Mouse (Mus musculus): ENCODE results near the gene Opcml. TPM values are rescaled to one million over a fixed set of nuclear protein-coding genes. Genes with fewer than 3 reads are reported as not detected.

Gene Opcml
- polyA plus RNA-seq, 1 experiment from 2014 or later = 13.3 TPM

DNA sequence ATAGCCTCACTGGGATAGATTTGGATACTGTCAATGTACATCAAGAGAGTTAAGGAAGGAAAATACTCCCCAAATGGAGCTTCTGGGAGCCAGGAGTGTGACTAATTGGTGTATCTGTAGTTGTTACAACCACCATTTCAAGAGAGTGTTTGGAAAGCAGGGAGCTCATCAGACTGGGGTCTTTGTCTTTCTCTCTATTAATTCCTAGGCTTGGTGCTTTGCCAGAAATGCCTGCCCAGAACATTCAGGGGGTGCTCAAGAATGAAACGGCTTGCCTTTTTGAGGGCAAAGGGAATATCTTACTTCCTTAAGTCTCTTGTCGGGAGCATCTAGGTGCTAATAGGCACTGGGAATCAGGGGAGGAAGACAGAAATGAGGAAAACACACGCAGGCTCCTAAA is 416.9 kb downstream of the Opcml start:
- Histone ChIP-seq H3K9ac (ENCODE audit: low read length) (no peak overlapping the region), H3K4me2 (ENCODE audit: low read length) (no peak overlapping the region), H3K36me3 (ENCODE audit: control insufficient read depth, insufficient read depth, low read length) (no peaks in the 10 kb centered on the region), H3K27me3 (replicated peaks; ENCODE audit: control insufficient read depth, insufficient read depth, low read length) (no peaks in the 10 kb centered on the region), H3K27ac (ENCODE audit: low read depth, low read length) (no peak overlapping the region), H3K9me3 (replicated peaks; ENCODE audit: control insufficient read depth, low read length) (no peaks in the 10 kb centered on the region), H3K4me1 (ENCODE audit: control insufficient read depth, insufficient read depth, low read length) (peaks cover 6% of the 10 kb centered on the region; the same call in 1 of the 2 replicates), H3K4me3 (ENCODE audit: low read depth, low read length) (no peak overlapping the region)
- DNase-seq (ENCODE audit: low spot score) (peak; percentile 68), ATAC-seq (peak; percentile 43)
- WGBS = 27% methylated on average over 3 of the region's 3 CpGs

DNA sequence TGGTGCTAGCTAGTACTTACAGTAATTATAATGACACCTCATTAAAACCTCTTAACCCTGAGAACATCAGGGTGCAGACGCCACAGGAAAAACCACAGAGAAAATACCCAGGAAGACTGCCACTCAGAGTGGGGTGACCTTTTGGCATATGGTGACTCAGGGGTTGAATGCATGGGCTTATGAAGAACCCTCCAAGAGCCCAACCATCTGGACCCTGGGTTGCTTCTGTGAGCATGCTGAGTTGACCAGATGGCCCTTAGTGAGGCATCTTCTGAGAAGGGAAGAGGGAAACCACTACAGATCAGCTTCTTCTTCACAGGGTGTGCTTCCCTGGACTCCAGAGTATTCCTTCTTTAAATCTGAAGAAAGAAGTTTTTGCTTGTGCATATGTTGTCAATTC is 418.1 kb downstream of the Opcml start:
- no peaks in the 10 kb centered on the region for H3K36me3 ChIP-seq (ENCODE audit: control insufficient read depth, insufficient read depth, low read length)
- ATAC-seq (no peak), DNase-seq (ENCODE audit: low spot score) (no peak)
- no peak overlapping the region for H3K9ac ChIP-seq (ENCODE audit: low read length)
- no peak overlapping the region for H3K4me3 ChIP-seq (ENCODE audit: low read depth, low read length)
- H3K27ac ChIP-seq (ENCODE audit: low read depth, low read length) = no peak overlapping the region
- peaks cover 6% of the 10 kb centered on the region; the same call in 1 of the 2 replicates for H3K4me1 ChIP-seq (ENCODE audit: control insufficient read depth, insufficient read depth, low read length)
- WGBS = 81% methylated on average over 1 of the region's 1 CpGs
- H3K4me2 ChIP-seq (ENCODE audit: low read length) = no peak overlapping the region
- H3K9me3 ChIP-seq (replicated peaks; ENCODE audit: control insufficient read depth, low read length) = no peaks in the 10 kb centered on the region
- H3K27me3 ChIP-seq (replicated peaks; ENCODE audit: control insufficient read depth, insufficient read depth, low read length) = no peaks in the 10 kb centered on the region

DNA sequence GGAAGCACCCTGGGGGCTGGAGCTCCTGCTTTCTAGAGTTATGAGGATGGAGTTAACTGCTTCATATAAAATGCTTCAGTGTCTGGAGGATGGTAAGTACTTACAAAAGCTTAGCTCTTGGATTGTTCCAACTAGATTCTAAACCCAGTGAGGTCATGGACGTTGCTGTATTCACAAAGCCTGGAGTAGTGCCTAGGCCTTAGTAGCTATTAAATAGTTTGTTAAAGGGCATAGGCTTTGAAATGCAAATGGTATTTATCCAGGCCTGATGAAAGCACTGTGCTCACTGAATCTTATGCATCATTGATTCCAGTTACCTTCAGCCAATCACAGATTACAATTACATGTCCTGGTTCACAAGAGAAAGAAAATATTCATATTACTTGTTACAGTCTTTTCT is 421.3 kb downstream of the Opcml start:
- H3K27ac ChIP-seq (ENCODE audit: low read depth, low read length) = no peak overlapping the region; the same call in 1 of the 2 replicates
- ATAC-seq = peak; percentile 85
- H3K9ac ChIP-seq (ENCODE audit: low read length) = no peak overlapping the region
- no peaks in the 10 kb centered on the region for H3K27me3 ChIP-seq (replicated peaks; ENCODE audit: control insufficient read depth, insufficient read depth, low read length)
- H3K36me3 ChIP-seq (ENCODE audit: control insufficient read depth, insufficient read depth, low read length) = no peaks in the 10 kb centered on the region
- DNase-seq (ENCODE audit: low spot score) = peak; percentile 90
- WGBS = 2% methylated on average over 1 of the region's 1 CpGs
- H3K4me2 ChIP-seq (ENCODE audit: low read length) = no peak overlapping the region
- H3K9me3 ChIP-seq (replicated peaks; ENCODE audit: control insufficient read depth, low read length) = no peaks in the 10 kb centered on the region
- H3K4me3 ChIP-seq (ENCODE audit: low read depth, low read length) = no peak overlapping the region
- H3K4me1 ChIP-seq (ENCODE audit: control insufficient read depth, insufficient read depth, low read length) = peaks cover 9% of the 10 kb centered on the region; the same call in 1 of the 2 replicates

DNA sequence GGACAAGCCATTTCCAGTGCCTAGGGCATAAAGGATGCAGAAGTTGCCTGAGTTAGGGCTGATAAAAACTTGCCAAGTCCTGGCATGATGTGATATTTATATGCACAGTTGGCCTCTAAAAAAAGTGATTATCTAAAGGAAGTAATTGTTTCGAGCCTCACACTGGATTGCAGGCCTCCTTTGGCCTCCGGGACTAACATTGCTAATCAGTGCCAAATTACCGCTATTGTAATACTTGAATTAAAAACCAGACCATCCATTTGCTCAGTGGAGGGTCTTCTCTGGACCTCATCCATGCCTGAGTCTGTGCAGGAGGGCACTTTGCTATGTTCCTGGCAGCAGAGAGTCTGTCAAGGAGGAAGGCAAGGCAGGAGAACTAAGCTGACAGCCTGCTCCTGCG is 423.3 kb downstream of the Opcml start:
- peak; percentile 30; the same call in 1 of the 2 replicates for ATAC-seq
- Histone ChIP-seq H3K27me3 (replicated peaks; ENCODE audit: control insufficient read depth, insufficient read depth, low read length) (no peaks in the 10 kb centered on the region), H3K4me1 (ENCODE audit: control insufficient read depth, insufficient read depth, low read length) (peaks cover 9% of the 10 kb centered on the region; the same call in 1 of the 2 replicates), H3K4me2 (ENCODE audit: low read length) (no peak overlapping the region), H3K9ac (ENCODE audit: low read length) (no peak overlapping the region), H3K9me3 (replicated peaks; ENCODE audit: control insufficient read depth, low read length) (no peaks in the 10 kb centered on the region), H3K27ac (ENCODE audit: low read depth, low read length) (no peak overlapping the region), H3K36me3 (ENCODE audit: control insufficient read depth, insufficient read depth, low read length) (no peaks in the 10 kb centered on the region), H3K4me3 (ENCODE audit: low read depth, low read length) (no peak overlapping the region)
- WGBS = 28% methylated on average over 4 of the region's 4 CpGs
- DNase-seq (ENCODE audit: low spot score) = peak; percentile 58

DNA sequence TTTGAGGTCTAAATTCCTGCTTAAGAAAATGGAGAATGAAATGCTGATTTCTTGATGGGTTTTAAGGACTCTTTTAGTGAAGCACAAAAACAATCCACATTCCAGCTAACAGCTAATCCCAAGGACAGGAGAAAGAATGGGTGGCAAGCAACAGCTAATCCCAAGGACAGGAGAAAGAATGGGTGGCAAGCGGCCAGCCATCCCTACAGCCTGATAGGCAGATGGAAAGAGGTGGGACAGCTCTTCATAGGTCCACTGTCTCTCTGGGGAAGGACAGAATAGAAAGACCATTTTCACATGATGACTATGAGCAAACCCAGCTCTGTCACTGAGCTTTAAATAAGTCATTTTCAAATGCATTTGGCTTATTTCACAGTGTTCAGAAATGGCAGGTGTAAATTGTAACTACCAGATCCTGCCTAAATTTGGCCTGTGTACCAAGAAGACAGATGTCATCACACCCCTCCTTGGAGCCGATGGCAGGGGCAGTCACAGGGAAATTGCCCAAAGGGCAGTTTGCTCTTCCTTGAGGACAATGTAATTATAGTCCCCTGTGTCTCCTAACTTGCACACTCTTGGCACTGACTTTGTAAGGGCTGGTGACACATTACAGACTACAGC is 427.6 kb downstream of the Opcml start:
- Histone ChIP-seq H3K4me2 (ENCODE audit: low read length) (no peak overlapping the region), H3K36me3 (ENCODE audit: control insufficient read depth, insufficient read depth, low read length) (no peaks in the 10 kb centered on the region), H3K4me3 (ENCODE audit: low read depth, low read length) (no peak overlapping the region), H3K4me1 (ENCODE audit: control insufficient read depth, insufficient read depth, low read length) (peaks cover 3% of the 10 kb centered on the region; the same call in 1 of the 2 replicates), H3K9me3 (replicated peaks; ENCODE audit: control insufficient read depth, low read length) (no peaks in the 10 kb centered on the region), H3K27me3 (replicated peaks; ENCODE audit: control insufficient read depth, insufficient read depth, low read length) (no peaks in the 10 kb centered on the region), H3K27ac (ENCODE audit: low read depth, low read length) (no peak overlapping the region), H3K9ac (ENCODE audit: low read length) (no peak overlapping the region)
- 69% methylated on average over 2 of the region's 2 CpGs for WGBS
- DNase-seq (ENCODE audit: low spot score) (no peak), ATAC-seq (no peak)

DNA sequence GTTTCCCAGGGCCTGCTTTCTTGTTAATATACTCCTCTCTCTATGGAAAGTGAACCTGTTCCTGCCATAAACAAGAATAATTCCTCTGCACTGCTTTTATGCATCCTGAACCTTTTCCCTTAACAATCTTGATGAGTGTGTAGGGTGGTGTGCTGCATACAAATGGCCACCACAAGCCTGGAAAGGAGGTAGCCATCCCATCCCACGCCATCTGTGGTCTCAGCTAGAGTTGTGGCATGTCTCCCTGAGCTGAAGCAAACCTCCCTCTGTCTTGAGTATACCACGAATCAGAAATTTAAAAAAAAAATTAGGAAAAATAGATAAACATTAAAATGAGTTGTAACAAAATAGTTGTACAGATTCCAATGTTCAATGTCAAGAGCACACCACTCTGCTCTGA is 432.2 kb downstream of the Opcml start:
- no peak for DNase-seq (ENCODE audit: low spot score)
- 69% methylated on average over 2 of the region's 2 CpGs for WGBS
- no peaks in the 10 kb centered on the region for H3K27me3 ChIP-seq (replicated peaks; ENCODE audit: control insufficient read depth, insufficient read depth, low read length)
- ATAC-seq = no peak
- no peak overlapping the region for H3K4me3 ChIP-seq (ENCODE audit: low read depth, low read length)
- no peaks in the 10 kb centered on the region for H3K36me3 ChIP-seq (ENCODE audit: control insufficient read depth, insufficient read depth, low read length)
- H3K4me1 ChIP-seq (ENCODE audit: control insufficient read depth, insufficient read depth, low read length) = peaks cover 5% of the 10 kb centered on the region
- H3K9ac ChIP-seq (ENCODE audit: low read length) = no peak overlapping the region
- no peak overlapping the region for H3K4me2 ChIP-seq (ENCODE audit: low read length)
- H3K9me3 ChIP-seq (replicated peaks; ENCODE audit: control insufficient read depth, low read length) = no peaks in the 10 kb centered on the region
- no peak overlapping the region for H3K27ac ChIP-seq (ENCODE audit: low read depth, low read length)

DNA sequence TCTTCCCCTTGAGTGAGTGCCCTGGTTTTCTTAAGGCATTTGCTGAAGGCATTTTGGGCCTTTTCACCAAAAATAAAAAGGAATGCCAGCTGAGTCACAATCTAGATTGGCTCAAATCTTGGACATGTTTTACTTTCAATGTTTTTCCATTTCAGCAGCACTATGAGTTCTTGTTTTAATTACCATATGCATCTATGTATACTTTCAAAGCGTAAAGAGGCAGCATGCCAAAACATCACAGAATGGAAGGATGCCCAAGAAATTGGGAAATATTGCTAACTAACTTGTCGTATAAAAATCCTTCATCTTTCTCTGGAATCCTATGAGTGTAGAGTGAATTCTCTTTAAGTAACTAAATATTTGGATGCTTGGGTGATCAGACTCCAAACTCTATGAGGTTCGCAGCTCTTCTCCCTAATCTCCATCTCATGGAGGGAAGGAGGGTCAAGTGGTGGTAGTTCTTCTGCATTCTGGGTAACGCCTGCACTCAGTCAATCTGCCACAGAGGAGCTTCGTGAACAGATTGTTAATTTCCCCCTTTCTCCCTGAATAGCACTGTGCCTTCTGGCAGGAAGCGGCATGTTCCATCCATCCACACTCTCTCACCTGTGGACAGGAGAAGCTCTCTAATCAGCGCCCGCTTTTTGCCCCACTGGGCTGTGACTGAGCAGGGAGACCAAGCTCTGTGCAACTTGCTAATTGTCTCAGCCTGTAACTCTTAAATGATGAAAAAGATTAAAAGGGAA is 435.4 kb downstream of the Opcml start:
- H3K27me3 ChIP-seq (replicated peaks; ENCODE audit: control insufficient read depth, insufficient read depth, low read length) = no peaks in the 10 kb centered on the region
- no peaks in the 10 kb centered on the region for H3K36me3 ChIP-seq (ENCODE audit: control insufficient read depth, insufficient read depth, low read length)
- 43% methylated on average over 8 of the region's 8 CpGs for WGBS
- H3K4me1 ChIP-seq (ENCODE audit: control insufficient read depth, insufficient read depth, low read length) = peaks cover 5% of the 10 kb centered on the region
- peak; percentile 86 for ATAC-seq
- no peak overlapping the region for H3K4me3 ChIP-seq (ENCODE audit: low read depth, low read length)
- no peak overlapping the region for H3K27ac ChIP-seq (ENCODE audit: low read depth, low read length)
- H3K9me3 ChIP-seq (replicated peaks; ENCODE audit: control insufficient read depth, low read length) = no peaks in the 10 kb centered on the region
- no peak overlapping the region for H3K9ac ChIP-seq (ENCODE audit: low read length)
- DNase-seq (ENCODE audit: low spot score) = peak; percentile 70
- no peak overlapping the region for H3K4me2 ChIP-seq (ENCODE audit: low read length)

DNA sequence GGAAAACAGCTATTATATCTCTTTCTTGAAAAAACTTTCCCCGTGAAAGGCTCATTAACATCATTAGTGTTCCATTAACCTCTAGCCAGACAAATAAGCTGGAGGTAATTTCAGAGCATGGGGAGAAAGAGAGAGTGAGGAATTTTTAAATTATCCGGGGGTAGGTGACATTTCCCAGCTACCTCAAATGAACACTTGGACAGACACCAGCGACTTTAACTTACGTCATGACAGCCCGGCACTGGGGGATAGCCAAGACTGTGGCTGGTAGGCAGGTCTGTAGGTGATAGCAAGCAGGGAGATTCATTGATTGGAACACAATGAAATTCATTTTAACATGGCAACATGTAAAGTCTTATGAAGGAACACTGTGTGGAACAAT is 436.0 kb downstream of the Opcml start:
- no peak overlapping the region for H3K9ac ChIP-seq (ENCODE audit: low read length)
- 31% methylated on average over 5 of the region's 5 CpGs for WGBS
- H3K27me3 ChIP-seq (replicated peaks; ENCODE audit: control insufficient read depth, insufficient read depth, low read length) = no peaks in the 10 kb centered on the region
- H3K36me3 ChIP-seq (ENCODE audit: control insufficient read depth, insufficient read depth, low read length) = no peaks in the 10 kb centered on the region
- no peak overlapping the region for H3K4me3 ChIP-seq (ENCODE audit: low read depth, low read length)
- peak; percentile 69 for DNase-seq (ENCODE audit: low spot score)
- H3K4me1 ChIP-seq (ENCODE audit: control insufficient read depth, insufficient read depth, low read length) = peaks cover 5% of the 10 kb centered on the region
- ATAC-seq = peak; percentile 77
- H3K27ac ChIP-seq (ENCODE audit: low read depth, low read length) = no peak overlapping the region
- no peak overlapping the region for H3K4me2 ChIP-seq (ENCODE audit: low read length)
- no peaks in the 10 kb centered on the region for H3K9me3 ChIP-seq (replicated peaks; ENCODE audit: control insufficient read depth, low read length)

DNA sequence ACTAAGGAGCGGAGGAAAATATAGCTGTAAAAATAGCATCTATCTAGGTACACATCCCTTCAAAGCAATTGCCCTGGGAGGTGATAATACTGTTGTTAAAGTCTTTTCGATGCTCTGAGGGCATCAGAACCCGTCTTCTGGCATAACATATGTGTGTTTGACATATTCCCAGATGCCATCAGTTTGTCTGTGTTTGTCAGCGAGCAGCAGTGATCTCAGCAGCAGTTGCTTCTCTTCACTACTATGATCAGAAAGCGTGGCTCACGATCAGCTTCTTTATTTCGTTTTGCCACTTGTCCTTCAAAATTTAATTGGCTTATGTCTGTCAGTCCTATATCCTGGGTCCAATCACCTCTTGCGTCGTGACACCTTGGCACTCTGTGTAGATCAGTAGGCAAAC is 447.9 kb downstream of the Opcml start:
- ATAC-seq (no peak), DNase-seq (ENCODE audit: low spot score) (peak; percentile 47)
- Histone ChIP-seq H3K9ac (ENCODE audit: low read length) (no peak overlapping the region), H3K27ac (ENCODE audit: low read depth, low read length) (no peak overlapping the region), H3K4me3 (ENCODE audit: low read depth, low read length) (no peak overlapping the region), H3K36me3 (ENCODE audit: control insufficient read depth, insufficient read depth, low read length) (no peaks in the 10 kb centered on the region), H3K4me1 (ENCODE audit: control insufficient read depth, insufficient read depth, low read length) (no peaks in the 10 kb centered on the region), H3K27me3 (replicated peaks; ENCODE audit: control insufficient read depth, insufficient read depth, low read length) (no peaks in the 10 kb centered on the region), H3K9me3 (replicated peaks; ENCODE audit: control insufficient read depth, low read length) (no peaks in the 10 kb centered on the region), H3K4me2 (ENCODE audit: low read length) (no peak overlapping the region)
- WGBS = 77% methylated on average over 9 of the region's 9 CpGs
